Mouse (Mus musculus) kidney, adult 8-10 months (tissue): Measurements from ENCODE around the gene Coa5.

Source experiments
- DNase-seq, 2 experiments: peaks; one replicate each; pipeline ENCODE4 v3.0.0; 2022

Coa5 gene

GRCm38 (mm10) chr1:37429366-37430296 lies at the start of gene Coa5, which contains the start of gene Unc50:
Gene Coa5 (minus strand): TSS chr1:37430103.
Gene Unc50 (plus strand): TSS chr1:37430139.
- peak; percentile 95 for DNase-seq

GRCm38 (mm10) chr1:37479074-37479473 lies 49.2 kb upstream of the Coa5 start:
- DNase-seq = no peak

- no peak for DNase-seq
These were observed 48.5 kb upstream of the Coa5 start for GRCm38 (mm10) chr1:37478416-37478815.

GRCm38 (mm10) chr1:37477928-37478327 lies 48.0 kb upstream of the Coa5 start:
- DNase-seq = no peak

- DNase-seq = no peak
These were observed 47.3 kb upstream of the Coa5 start for GRCm38 (mm10) chr1:37477250-37477649.

GRCm38 (mm10) chr1:37475312-37475711 lies 45.4 kb upstream of the Coa5 start:
- DNase-seq = no peak

- no peak for DNase-seq
These were observed 44.8 kb upstream of the Coa5 start for GRCm38 (mm10) chr1:37474634-37475190.

GRCm38 (mm10) chr1:37474046-37474445 lies 44.1 kb upstream of the Coa5 start:
- no peak for DNase-seq

- DNase-seq = no peak
These were observed 43.3 kb upstream of the Coa5 start for GRCm38 (mm10) chr1:37473251-37473650.

- no peak for DNase-seq
These were observed 41.6 kb upstream of the Coa5 start for GRCm38 (mm10) chr1:37471179-37472148.

- no peak for DNase-seq
These were observed 39.1 kb upstream of the Coa5 start for GRCm38 (mm10) chr1:37469007-37469406.

- no peak for DNase-seq
These were observed 37.9 kb upstream of the Coa5 start for GRCm38 (mm10) chr1:37467806-37468205.

GRCm38 (mm10) chr1:37466322-37466995 lies 36.6 kb upstream of the Coa5 start:
- no peak for DNase-seq

- no peak for DNase-seq
These were observed 35.1 kb upstream of the Coa5 start for GRCm38 (mm10) chr1:37464878-37465452.

GRCm38 (mm10) chr1:37457546-37457945 lies 27.6 kb upstream of the Coa5 start:
- DNase-seq = no peak

GRCm38 (mm10) chr1:37451270-37451669 lies 21.4 kb upstream of the Coa5 start:
- DNase-seq = no peak

GRCm38 (mm10) chr1:37448361-37449095 lies 18.6 kb upstream of the Coa5 start:
- peak in 1 of 2 experiments; percentile 60 for DNase-seq

GRCm38 (mm10) chr1:37442848-37443835 lies 13.2 kb upstream of the Coa5 start:
- DNase-seq = no peak

- no peak for DNase-seq
These were observed 6.5 kb upstream of the Coa5 start for GRCm38 (mm10) chr1:37436419-37436818.

- DNase-seq = peak; percentile 23 to 31
These were observed 466 bp upstream of the Coa5 start for GRCm38 (mm10) chr1:37430297-37430840.
